Mouse (Mus musculus): ENCODE results near the gene 1110012L19Rik. TPM values are rescaled to one million over a fixed set of nuclear protein-coding genes. Genes with fewer than 3 reads are reported as not detected.
"Not testable (repeated sequence)": the region's sequence is repeated elsewhere in the genome, so short reads cannot be mapped to it uniquely, and the experiment has no call there.

The 1110012L19Rik gene
- 31.5 and 33.5 TPM in 2 replicates for polyA plus RNA-seq (2015; fragmentation: Nextera tagmentation; extraction: Ambion mirVana)

- peak within 1 kb of the TSS; percentile 89 for H3K27ac ChIP-seq
- peak; percentile 91 for ATAC-seq (ENCODE audit: insufficient read depth, low FRiP score, low read depth)
- no peaks in the 10 kb centered on the region for H3K27me3 ChIP-seq (replicated peaks)
- H3K4me2 ChIP-seq = peak within 1 kb of the TSS; percentile 51
- H3K4me3 ChIP-seq (replicated peaks) = peak within 1 kb of the TSS; percentile 51
- WGBS = 18% methylated on average over 22 of the region's 22 CpGs
- H3K4me1 ChIP-seq = no peaks in the 10 kb centered on the region
- peak within 1 kb of the TSS; percentile 22; the same call in 1 of the 2 replicates for H3K9ac ChIP-seq
- no peaks in the 10 kb centered on the region for H3K36me3 ChIP-seq
- no peaks in the 10 kb centered on the region for H3K9me3 ChIP-seq
Measured at GRCm38 (mm10) chrX:70385276-70385961, at the start of gene 1110012L19Rik. TSS of gene 1110012L19Rik (plus strand) at chrX:70385877.

- 85% methylated on average over 7 of the region's 7 CpGs for WGBS
- H3K4me1 ChIP-seq = no peaks in the 10 kb centered on the region
- no peak for ATAC-seq (ENCODE audit: insufficient read depth, low FRiP score, low read depth)
- H3K27me3 ChIP-seq (replicated peaks) = no peaks in the 10 kb centered on the region
- no peak overlapping the region for H3K9ac ChIP-seq
- H3K9me3 ChIP-seq = no peaks in the 10 kb centered on the region
- no peak overlapping the region for H3K4me3 ChIP-seq (replicated peaks)
- H3K4me2 ChIP-seq = no peak overlapping the region
- no peaks in the 10 kb centered on the region for H3K36me3 ChIP-seq
- H3K27ac ChIP-seq = no peak overlapping the region
Measured at GRCm38 (mm10) chrX:70362985-70363384, 22.7 kb upstream of the 1110012L19Rik start.

GRCm38 (mm10) chrX:70363446-70363845 is 22.2 kb upstream of the 1110012L19Rik start:
- peak overlapping the region; percentile 49; the same call in 1 of the 2 replicates for H3K4me2 ChIP-seq
- H3K9me3 ChIP-seq = no peaks in the 10 kb centered on the region
- no peaks in the 10 kb centered on the region for H3K36me3 ChIP-seq
- no peaks in the 10 kb centered on the region for H3K27me3 ChIP-seq (replicated peaks)
- 74% methylated on average over 5 of the region's 5 CpGs for WGBS
- H3K4me3 ChIP-seq (replicated peaks) = no peak overlapping the region
- no peak overlapping the region for H3K27ac ChIP-seq
- no peaks in the 10 kb centered on the region for H3K4me1 ChIP-seq
- ATAC-seq (ENCODE audit: insufficient read depth, low FRiP score, low read depth) = no peak
- H3K9ac ChIP-seq = no peak overlapping the region

- H3K36me3 ChIP-seq = no peaks in the 10 kb centered on the region
- H3K27ac ChIP-seq = no peak overlapping the region
- no peak overlapping the region for H3K9ac ChIP-seq
- ATAC-seq (ENCODE audit: insufficient read depth, low FRiP score, low read depth) = no peak
- H3K4me1 ChIP-seq = no peaks in the 10 kb centered on the region
- H3K27me3 ChIP-seq (replicated peaks) = no peaks in the 10 kb centered on the region
- H3K4me3 ChIP-seq (replicated peaks) = peak overlapping the region; percentile 46
- 70% methylated on average over 1 of the region's 1 CpGs for WGBS
- H3K4me2 ChIP-seq = peak overlapping the region; percentile 49
- H3K9me3 ChIP-seq = no peaks in the 10 kb centered on the region
Measured at GRCm38 (mm10) chrX:70364202-70364601, 21.5 kb upstream of the 1110012L19Rik start.

GRCm38 (mm10) chrX:70364661-70365613 is 20.7 kb upstream of the 1110012L19Rik start, which contains the start of gene Ids:
TSS of gene Ids (minus strand) at chrX:70365084.
- peak; percentile 95 for ATAC-seq (ENCODE audit: insufficient read depth, low FRiP score, low read depth)
- H3K9ac ChIP-seq = no peak within 1 kb of the TSS
- H3K4me2 ChIP-seq = peak within 1 kb of the TSS; percentile 49
- no peaks in the 10 kb centered on the region for H3K27me3 ChIP-seq (replicated peaks)
- WGBS = 22% methylated on average over 34 of the region's 45 CpGs
- H3K36me3 ChIP-seq = no peaks in the 10 kb centered on the region
- no peaks in the 10 kb centered on the region for H3K4me1 ChIP-seq
- 0 out of 2 replicates have a peak within 1 kb of the TSS, but pooled peaks have one; percentile 22 for H3K27ac ChIP-seq
- H3K9me3 ChIP-seq = no peaks in the 10 kb centered on the region
- H3K4me3 ChIP-seq (replicated peaks) = peak within 1 kb of the TSS; percentile 46

- H3K4me3 ChIP-seq (replicated peaks); ATAC-seq (ENCODE audit: insufficient read depth, low FRiP score, low read depth); H3K4me2 ChIP-seq; H3K27me3 ChIP-seq (replicated peaks); H3K36me3 ChIP-seq; H3K4me1 ChIP-seq; H3K9me3 ChIP-seq; H3K9ac ChIP-seq; H3K27ac ChIP-seq: not testable (repeated sequence)
- 28% methylated on average over 2 of the region's 6 CpGs for WGBS
Measured at GRCm38 (mm10) chrX:70369758-70370157, 15.9 kb upstream of the 1110012L19Rik start.

- not testable (repeated sequence) for ATAC-seq (ENCODE audit: insufficient read depth, low FRiP score, low read depth); H3K9me3 ChIP-seq; H3K9ac ChIP-seq; H3K36me3 ChIP-seq; H3K4me3 ChIP-seq (replicated peaks); H3K4me1 ChIP-seq; H3K27me3 ChIP-seq (replicated peaks); H3K4me2 ChIP-seq; H3K27ac ChIP-seq
- WGBS = 69% methylated on average over 5 of the region's 6 CpGs
Measured at GRCm38 (mm10) chrX:70374469-70375110, 11.1 kb upstream of the 1110012L19Rik start.

GRCm38 (mm10) chrX:70384917-70385275 is 781 bp upstream of the 1110012L19Rik start:
- Histone ChIP-seq H3K27ac (peak overlapping the region; percentile 89), H3K4me2 (peak overlapping the region; percentile 51), H3K27me3 (replicated peaks) (no peaks in the 10 kb centered on the region), H3K9me3 (no peaks in the 10 kb centered on the region), H3K4me1 (no peaks in the 10 kb centered on the region), H3K36me3 (no peaks in the 10 kb centered on the region), H3K4me3 (replicated peaks) (peak overlapping the region; percentile 51), H3K9ac (no peak overlapping the region)
- 0 out of 2 replicates have a peak, but pooled peaks have one; percentile 30 for ATAC-seq (ENCODE audit: insufficient read depth, low FRiP score, low read depth)
- 53% methylated on average over 3 of the region's 3 CpGs for WGBS

GRCm38 (mm10) chrX:70385962-70386351 is 280 bp downstream of the 1110012L19Rik start:
- Histone ChIP-seq H3K4me1 (no peaks in the 10 kb centered on the region), H3K4me3 (replicated peaks) (peak overlapping the region; percentile 51), H3K36me3 (no peaks in the 10 kb centered on the region), H3K9me3 (no peaks in the 10 kb centered on the region), H3K4me2 (peak overlapping the region; percentile 48), H3K27ac (peak overlapping the region; percentile 89), H3K9ac (peak overlapping the region; percentile 22; the same call in 1 of the 2 replicates), H3K27me3 (replicated peaks) (no peaks in the 10 kb centered on the region)
- ATAC-seq (ENCODE audit: insufficient read depth, low FRiP score, low read depth) = peak; percentile 27; the same call in 1 of the 2 replicates
- 21% methylated on average over 11 of the region's 11 CpGs for WGBS

- H3K4me3 ChIP-seq (replicated peaks); H3K9ac ChIP-seq; ATAC-seq (ENCODE audit: insufficient read depth, low FRiP score, low read depth); H3K4me1 ChIP-seq; H3K27ac ChIP-seq; H3K27me3 ChIP-seq (replicated peaks); H3K4me2 ChIP-seq; H3K9me3 ChIP-seq; H3K36me3 ChIP-seq: not testable (repeated sequence)
Measured at GRCm38 (mm10) chrX:70392636-70393035, 7.0 kb downstream of the 1110012L19Rik start.

- H3K9me3 ChIP-seq = not testable (repeated sequence)
Measured at GRCm38 (mm10) chrX:70425473-70425872, 39.8 kb downstream of the 1110012L19Rik start.

More at GRCm38 (mm10) chrX:70425473-70425872, 39.8 kb downstream of the 1110012L19Rik start:
- not testable (repeated sequence) for ATAC-seq (ENCODE audit: insufficient read depth, low FRiP score, low read depth); H3K27me3 ChIP-seq (replicated peaks); H3K4me2 ChIP-seq; H3K4me3 ChIP-seq (replicated peaks); H3K27ac ChIP-seq; H3K9ac ChIP-seq; H3K4me1 ChIP-seq; H3K36me3 ChIP-seq
- WGBS = 52% methylated on average over 3 of the region's 3 CpGs

All from stomach, embryonic 15.5 days (tissue).